Mouse (Mus musculus): ENCODE measurements around the gene Trim15. TPM values are rescaled to one million over a fixed set of nuclear protein-coding genes. Genes with fewer than 3 reads are reported as not detected.

The Trim15 gene
- total RNA-seq, 2 experiments from 2014 or later, result not detected

DNA sequence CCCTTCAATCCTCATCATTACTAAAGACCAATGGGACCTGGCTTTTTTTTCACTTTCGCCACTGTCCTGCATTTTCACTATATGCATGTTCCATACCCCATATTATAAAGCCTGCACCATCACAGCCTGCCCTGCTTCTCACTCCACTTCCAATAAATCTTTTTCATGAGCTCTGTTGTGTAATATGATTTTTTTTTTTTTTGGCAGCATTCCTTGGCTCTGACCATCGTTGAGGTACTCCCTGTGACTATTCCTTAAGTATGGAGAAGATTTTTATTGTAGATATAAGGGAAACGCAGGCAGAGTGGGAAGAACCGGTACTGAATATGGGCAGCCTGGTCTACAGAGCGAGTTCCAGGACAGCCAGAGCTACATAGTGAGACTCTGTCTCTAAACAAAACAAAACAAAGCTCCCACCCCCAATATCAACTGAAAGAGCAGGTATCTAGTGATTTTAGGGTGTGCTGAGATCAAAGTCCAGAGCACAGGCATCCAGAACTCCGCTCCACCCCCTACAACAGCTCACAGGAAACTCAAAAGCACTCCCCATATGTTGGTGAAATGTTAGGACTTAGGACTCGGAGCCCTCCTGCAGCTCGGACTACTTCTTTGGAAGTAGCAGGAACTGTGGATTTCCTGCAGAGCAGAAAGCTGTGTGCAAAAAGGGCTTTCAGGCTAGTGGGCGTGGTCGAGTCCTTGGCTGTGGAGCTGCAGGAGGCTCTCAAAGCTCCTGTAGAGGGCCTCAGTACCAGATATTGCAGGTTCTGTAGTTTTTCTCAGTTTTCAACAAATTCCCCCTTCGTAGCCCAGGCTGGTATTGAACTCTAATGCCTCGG, 31.2 kb downstream of the Trim15 start:
- intact Hi-C loops (cut with DNase I), result loop anchor here (1.0 kb wide), 1 partner anchor 10 kb away; no protein-coding TSS in a partner anchor

DNA sequence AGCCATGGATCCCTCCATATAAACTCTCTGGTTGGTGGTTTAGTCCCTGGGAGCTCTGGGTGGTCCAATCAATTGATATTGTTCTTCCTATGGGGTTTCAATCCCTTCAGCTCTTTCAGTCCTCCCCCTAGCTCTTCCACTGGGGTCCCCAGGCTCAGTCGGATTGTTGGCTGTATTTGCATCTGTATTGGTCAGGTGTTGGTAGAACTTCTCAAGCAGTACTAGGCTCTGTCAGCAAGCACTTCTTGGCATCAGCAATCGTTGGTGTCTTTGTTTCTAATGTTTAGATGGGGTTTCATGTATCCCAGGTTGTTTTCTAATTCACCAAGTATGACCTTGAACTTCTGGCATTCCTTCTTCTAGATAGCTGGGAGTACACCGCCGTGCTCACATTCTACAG, 34.3 kb downstream of the Trim15 start:
- no peak for DNase-seq (ENCODE audit: low spot score in 2 of 2)
- intact Hi-C loops (cut with DNase I), result no loop called here

More for the DNA sequence above, 31.2 kb downstream of the Trim15 start:
- peak; percentile 43 to 70 for DNase-seq (ENCODE audit: low spot score in 2 of 2)

DNA sequence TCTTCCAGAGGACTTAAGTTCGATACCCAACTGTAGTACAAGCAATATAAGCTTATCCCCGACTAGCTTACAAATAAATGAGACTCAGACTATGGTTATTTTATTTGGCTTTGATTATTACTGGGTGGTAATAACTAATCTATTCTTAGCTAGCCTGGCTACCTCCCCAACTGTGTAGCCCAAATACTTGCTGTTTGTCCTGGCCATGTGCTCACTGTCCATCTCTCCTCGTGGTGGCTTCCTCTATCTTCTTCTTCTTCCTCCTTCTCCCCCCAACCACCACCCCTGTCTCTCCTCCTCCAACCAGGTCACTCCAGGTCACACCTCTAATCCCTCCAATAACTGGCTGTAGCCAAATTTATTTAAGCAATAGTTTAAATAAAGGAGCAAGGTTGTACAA, 36.5 kb downstream of the Trim15 start:
- no peak for DNase-seq (ENCODE audit: low spot score in 2 of 2)

DNA sequence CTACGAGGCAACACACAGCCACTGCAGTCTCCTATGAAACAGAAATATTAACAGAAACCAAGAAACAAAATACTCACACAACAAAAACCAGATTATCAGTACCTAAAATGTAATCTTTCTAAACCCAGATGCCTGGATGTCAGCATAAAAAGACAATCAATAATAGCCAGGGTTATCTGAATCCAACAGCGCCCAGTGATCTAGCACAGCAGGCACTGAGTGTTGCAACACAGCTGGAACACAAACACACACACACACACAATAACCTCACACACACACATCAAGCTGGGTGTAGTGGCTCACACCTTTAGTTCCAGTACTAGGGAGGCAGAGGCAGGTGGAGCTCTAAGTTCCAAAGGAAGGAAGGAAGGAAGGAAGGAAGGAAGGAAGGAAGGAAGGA, 38.5 kb downstream of the Trim15 start:
- DNase-seq (ENCODE audit: low spot score in 2 of 2), result no peak
- intact Hi-C loops (cut with DNase I), result loop anchor here (5.0 kb wide), 1 partner anchor 41 kb away; no protein-coding TSS in a partner anchor

More for the DNA sequence above, 36.5 kb downstream of the Trim15 start:
- intact Hi-C loops (cut with DNase I), result no loop called here

DNA sequence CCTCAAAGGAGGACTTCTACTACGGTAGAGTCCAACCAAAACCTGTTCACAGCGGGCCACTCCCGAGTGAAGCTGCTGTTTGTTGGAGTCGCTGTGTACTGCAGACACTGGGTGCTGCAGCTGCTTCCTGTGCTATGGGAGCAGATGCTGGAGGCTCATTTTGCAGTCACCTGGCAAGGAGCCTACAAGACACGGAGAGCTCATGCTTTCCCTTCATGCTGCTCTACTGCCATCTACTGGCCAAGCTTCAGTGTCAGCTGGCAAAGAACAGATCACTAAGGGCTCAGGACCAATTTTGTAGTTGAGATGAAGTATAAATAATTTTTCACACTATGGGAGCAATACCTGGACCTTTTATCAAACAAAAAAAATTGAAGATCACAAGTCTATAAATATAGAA, 41.0 kb downstream of the Trim15 start:
- intact Hi-C loops (cut with DNase I), result loop anchor here (1.0 to 5.0 kb wide), 2 partner anchors 10 to 39 kb away; no protein-coding TSS in a partner anchor
- peak; percentile 84 to 94 for DNase-seq (ENCODE audit: low spot score in 2 of 2)

DNA sequence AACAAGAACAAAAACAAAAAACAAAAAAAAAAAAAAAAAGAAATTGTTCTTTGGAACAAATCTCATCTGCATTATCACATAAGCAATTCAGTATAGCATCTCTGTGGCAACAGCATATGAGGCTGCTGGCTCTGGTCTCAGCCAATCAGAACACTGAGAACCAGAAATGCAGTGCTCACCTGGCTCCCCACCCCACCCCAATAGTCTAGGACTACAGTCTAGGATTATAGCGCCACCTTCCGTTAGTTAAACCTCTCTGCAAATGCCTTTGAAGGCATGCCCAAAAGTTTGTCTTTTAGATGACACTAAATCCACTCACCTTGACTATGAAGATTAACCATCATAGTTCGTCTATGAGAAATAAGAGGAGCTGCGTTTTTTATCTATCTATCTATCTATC, 41.5 kb downstream of the Trim15 start:
- intact Hi-C loops (cut with DNase I), result loop anchor here (5.0 kb wide), 1 partner anchor 38 kb away; no protein-coding TSS in a partner anchor
- DNase-seq (ENCODE audit: low spot score in 2 of 2), result peak in 1 of 2 experiments; percentile 19

DNA sequence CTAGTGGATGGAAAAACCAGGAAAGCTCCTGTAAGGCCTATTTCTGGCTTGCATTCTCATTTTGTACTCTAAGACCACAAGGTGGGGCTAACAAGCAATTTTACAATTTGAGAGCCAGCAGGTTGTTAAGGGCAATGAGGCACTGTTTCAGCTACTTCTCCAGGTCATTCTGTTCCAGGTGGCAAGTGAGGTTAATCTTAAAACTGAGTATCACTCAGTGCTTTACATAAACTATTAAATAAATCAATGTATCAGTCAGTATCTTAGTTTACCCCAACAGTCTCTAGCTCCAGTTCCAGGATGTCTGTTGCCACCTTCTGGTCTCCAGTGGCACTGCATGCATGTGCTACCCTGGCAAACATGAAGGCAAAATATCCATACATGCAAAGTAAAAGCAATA, 43.0 kb downstream of the Trim15 start:
- intact Hi-C loops (cut with DNase I), result no loop called here
- peak; percentile 42 to 56 for DNase-seq (ENCODE audit: low spot score in 2 of 2)

DNA sequence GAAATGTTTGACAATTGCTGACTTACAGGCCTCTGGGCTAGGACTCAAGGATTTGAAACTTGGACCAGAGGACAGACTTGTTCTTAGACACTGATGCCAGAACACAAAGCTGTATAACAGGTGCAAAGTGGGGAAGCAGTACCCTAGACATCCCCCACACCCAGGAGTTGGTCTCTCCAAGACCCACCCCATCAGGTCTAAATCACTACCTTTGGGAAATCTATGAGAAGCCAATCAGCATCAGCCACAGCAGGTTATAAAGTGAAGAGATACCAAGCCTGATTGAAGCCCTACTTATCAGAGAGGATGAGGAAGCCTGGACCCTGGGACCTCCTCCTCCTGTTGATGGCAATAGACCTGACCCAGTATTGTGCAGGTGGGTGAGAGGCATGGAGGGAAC, 55.1 kb downstream of the Trim15 start, which contains the start of gene H2-M10.6:
H2-M10.6 (plus strand) TSS at position 301 of the 400 bp plus-strand sequence.
- intact Hi-C loops (cut with DNase I), result loop anchor here (1.0 kb wide), 1 partner anchor 446 kb away; no protein-coding TSS in a partner anchor
- no peak for DNase-seq (ENCODE audit: low spot score in 2 of 2)

Other genes starting within 250 kb of the Trim15 start
- gene H2-M9, start 224.5 kb downstream of the Trim15 start, total RNA-seq (2021), result not detected
- gene H2-M1, start 195.0 kb downstream of the Trim15 start, total RNA-seq (2021), result not detected
- not detected for gene H2-M10.5, start 94.3 kb downstream of the Trim15 start, total RNA-seq (2021)
- not detected for gene H2-M10.6, start 55.0 kb downstream of the Trim15 start, total RNA-seq (2021)
- gene Trim26, start 30.1 kb downstream of the Trim15 start, total RNA-seq (2021), result 10 to 100 TPM; 21.0 to 23.1 TPM
- not detected for gene Trim10, start 2.4 kb upstream of the Trim15 start, total RNA-seq (2021)
- not detected for gene Trim40, start 22.9 kb upstream of the Trim15 start, total RNA-seq (2021)
- gene Trim31, start 30.9 kb upstream of the Trim15 start, total RNA-seq (2021), result not detected
- 1 to 10 TPM; 5.4 to 7.4 TPM for gene Rnf39, start 75.7 kb upstream of the Trim15 start, total RNA-seq (2021)
- 100 to 1,000 TPM; 119 to 132 TPM for gene Ppp1r11, start 84.5 kb upstream of the Trim15 start, total RNA-seq (2021)
- 10 to 100 TPM; 29.8 to 34.5 TPM for gene Znrd1, start 91.3 kb upstream of the Trim15 start, total RNA-seq (2021)
- gene Znrd1as, start 91.4 kb upstream of the Trim15 start, total RNA-seq (2021), result 1 to 10 TPM; 5.0 to 5.2 TPM
- gene 2410137M14Rik, start 114.0 kb upstream of the Trim15 start, total RNA-seq (2021), result under 1 TPM in 1 of 2 experiments, not detected in 1; 0.66 TPM
- 1 to 10 TPM; 1.6 to 1.7 TPM for gene H2-M5, start 122.3 kb upstream of the Trim15 start, total RNA-seq (2021)
- gene Zfp57, start 134.0 kb upstream of the Trim15 start, total RNA-seq (2021), result 10 to 100 TPM; 14.5 to 17.6 TPM
- 10 to 100 TPM; 51.6 to 68.2 TPM for gene Mog, start 156.2 kb upstream of the Trim15 start, total RNA-seq (2021)
- 100 to 1,000 TPM; 670 to 698 TPM for gene Gabbr1, start 178.8 kb upstream of the Trim15 start, total RNA-seq (2021)
- not detected for gene Olfr90, start 221.3 kb upstream of the Trim15 start, total RNA-seq (2021)
- gene Olfr91, start 231.1 kb upstream of the Trim15 start, total RNA-seq (2021), result not detected